Mouse (Mus musculus): ENCODE measurements around the gene Akap5. TPM values are rescaled to one million over a fixed set of nuclear protein-coding genes. Genes with fewer than 3 reads are reported as not detected.

Gene Akap5
- polyA plus RNA-seq, 1 experiment from 2014 or later: 2.5 TPM

DNA sequence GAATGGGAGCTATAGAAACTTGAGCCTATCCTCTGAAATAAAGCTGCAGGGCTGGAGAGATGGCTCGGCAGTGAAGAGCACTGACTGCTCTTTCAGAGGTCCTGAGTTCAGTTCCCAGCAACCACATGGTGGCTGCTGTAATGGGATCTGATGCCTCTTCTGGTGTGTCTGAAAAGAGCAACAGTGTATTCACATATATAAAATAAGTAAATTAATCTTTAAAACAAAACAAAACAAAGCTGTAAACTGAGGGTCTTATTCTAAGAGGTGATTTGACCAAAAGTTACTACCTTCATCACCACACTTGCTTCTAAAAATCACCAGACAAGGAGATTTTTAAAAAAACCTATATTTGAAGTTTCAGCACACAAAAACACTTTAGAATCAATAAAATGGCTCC is 36.2 kb downstream of the Akap5 start:
- Histone ChIP-seq H3K4me2 (ENCODE audit: low read depth, low read length) (no peak overlapping the region), H3K9ac (ENCODE audit: low read length) (no peak overlapping the region), H3K27ac (ENCODE audit: low read length) (no peak overlapping the region), H3K9me3 (replicated peaks; ENCODE audit: control insufficient read depth, low read length) (no peaks in the 10 kb centered on the region), H3K27me3 (ENCODE audit: control insufficient read depth, insufficient read depth, low read length) (no peaks in the 10 kb centered on the region), H3K36me3 (ENCODE audit: control insufficient read depth, insufficient read depth) (peaks cover 4% of the 10 kb centered on the region; the same call in 1 of the 2 replicates), H3K4me3 (ENCODE audit: low read length) (no peak overlapping the region), H3K4me1 (ENCODE audit: control insufficient read depth, insufficient read depth, low read length) (peaks cover 6% of the 10 kb centered on the region; the same call in 1 of the 2 replicates)
- 90% methylated on average over 1 of the region's 1 CpGs for WGBS
- ATAC-seq (replicated peaks; ENCODE audit: extremely low read depth, insufficient read depth, low FRiP score): no peak

DNA sequence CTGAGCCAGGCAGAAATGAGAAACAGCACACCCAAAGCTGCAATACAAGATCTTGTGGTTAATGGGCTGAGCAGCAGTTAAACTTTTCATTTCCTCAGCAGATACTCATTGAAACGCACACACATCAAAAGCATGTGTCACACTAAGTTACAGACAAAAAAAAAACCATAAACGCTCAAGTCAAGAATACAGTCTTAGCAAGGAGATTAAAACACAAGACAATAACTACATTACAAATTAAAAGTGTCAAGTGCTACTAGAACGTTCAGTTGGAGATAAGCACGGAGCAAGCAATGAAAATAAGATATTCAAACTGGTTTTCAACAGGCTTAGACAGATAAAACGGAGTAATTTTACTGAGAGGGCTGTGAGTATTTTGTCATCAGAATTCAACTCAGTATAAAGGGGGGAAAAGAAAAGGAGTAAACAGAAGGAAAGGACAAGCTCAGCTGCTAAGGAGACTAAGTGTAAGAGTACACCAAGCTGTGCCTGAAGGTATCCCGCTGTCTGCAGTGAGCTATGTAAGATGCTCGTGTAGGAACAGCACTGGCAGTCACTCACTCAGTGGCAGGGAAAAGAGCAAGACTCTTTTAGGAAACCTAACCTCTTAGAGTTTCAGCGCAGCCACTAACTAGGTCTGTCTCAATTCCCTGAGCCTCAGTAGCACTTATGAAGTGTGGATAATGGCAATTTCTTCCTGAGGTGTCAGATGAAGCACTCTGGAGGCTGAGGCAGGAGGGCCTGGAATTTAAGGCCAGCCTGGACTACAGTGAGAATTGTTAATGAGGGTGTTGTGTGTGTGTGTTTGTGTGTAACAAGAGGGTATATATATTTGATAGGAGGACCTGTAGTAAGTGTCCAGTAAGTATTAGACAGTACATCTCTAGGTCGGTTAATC is 37.0 kb downstream of the Akap5 start:
- H3K4me3 ChIP-seq (ENCODE audit: low read length): no peak overlapping the region
- H3K36me3 ChIP-seq (ENCODE audit: control insufficient read depth, insufficient read depth): peaks cover 4% of the 10 kb centered on the region; the same call in 1 of the 2 replicates
- H3K4me1 ChIP-seq (ENCODE audit: control insufficient read depth, insufficient read depth, low read length): peaks cover 12% of the 10 kb centered on the region
- H3K9ac ChIP-seq (ENCODE audit: low read length): no peak overlapping the region
- no peak for ATAC-seq (replicated peaks; ENCODE audit: extremely low read depth, insufficient read depth, low FRiP score)
- no peak overlapping the region for H3K4me2 ChIP-seq (ENCODE audit: low read depth, low read length)
- WGBS: 46% methylated on average over 9 of the region's 9 CpGs
- H3K9me3 ChIP-seq (replicated peaks; ENCODE audit: control insufficient read depth, low read length): no peaks in the 10 kb centered on the region
- peak overlapping the region; percentile 15 for H3K27ac ChIP-seq (ENCODE audit: low read length)
- no peaks in the 10 kb centered on the region for H3K27me3 ChIP-seq (ENCODE audit: control insufficient read depth, insufficient read depth, low read length)

DNA sequence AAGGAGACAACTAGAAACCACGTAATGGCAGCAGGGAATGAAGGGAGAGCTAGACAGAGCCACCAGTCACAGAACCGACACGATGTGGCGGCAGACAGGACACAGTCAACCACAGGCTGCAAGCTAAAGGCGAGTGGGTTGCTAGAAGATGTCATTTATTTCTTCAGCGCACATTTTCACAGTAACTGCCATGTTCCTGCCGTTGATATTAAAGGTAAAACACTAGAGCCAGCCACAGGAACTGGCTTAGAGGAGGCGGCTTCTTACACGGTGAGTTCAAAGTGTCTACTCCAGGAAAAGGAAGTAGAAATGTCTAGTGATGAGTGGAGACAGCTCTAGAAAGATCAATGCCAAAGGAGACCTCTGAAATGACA is 37.6 kb downstream of the Akap5 start:
- peak overlapping the region; percentile 15; the same call in 1 of the 2 replicates for H3K27ac ChIP-seq (ENCODE audit: low read length)
- no peak for ATAC-seq (replicated peaks; ENCODE audit: extremely low read depth, insufficient read depth, low FRiP score)

DNA sequence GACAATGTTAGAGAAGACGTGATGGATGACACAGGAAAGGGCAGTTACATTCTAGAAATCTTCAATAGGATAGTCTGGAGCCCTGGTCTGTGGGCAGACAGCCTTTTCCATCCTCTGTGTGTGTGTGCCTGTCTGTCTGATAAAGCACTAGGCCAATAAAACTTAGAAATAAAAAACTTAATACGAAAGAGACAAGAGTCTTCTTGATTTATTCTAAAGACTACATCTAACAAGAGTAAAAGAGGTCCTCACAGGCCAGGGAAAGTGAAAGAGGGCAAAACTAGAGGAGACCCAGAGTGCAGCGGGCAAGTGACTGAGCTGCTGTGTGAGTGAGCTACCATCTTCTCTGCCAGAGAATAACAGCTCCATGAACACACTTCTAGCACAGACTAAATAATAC is 41.6 kb downstream of the Akap5 start:
- no peak overlapping the region for H3K4me3 ChIP-seq (ENCODE audit: low read length)
- H3K27me3 ChIP-seq (ENCODE audit: control insufficient read depth, insufficient read depth, low read length): no peaks in the 10 kb centered on the region
- H3K36me3 ChIP-seq (ENCODE audit: control insufficient read depth, insufficient read depth): no peaks in the 10 kb centered on the region
- ATAC-seq (replicated peaks; ENCODE audit: extremely low read depth, insufficient read depth, low FRiP score): no peak
- H3K4me1 ChIP-seq (ENCODE audit: control insufficient read depth, insufficient read depth, low read length): peaks cover 33% of the 10 kb centered on the region
- H3K27ac ChIP-seq (ENCODE audit: low read length): no peak overlapping the region; the same call in 1 of the 2 replicates
- WGBS: 84% methylated on average over 3 of the region's 3 CpGs
- H3K9me3 ChIP-seq (replicated peaks; ENCODE audit: control insufficient read depth, low read length): no peaks in the 10 kb centered on the region
- no peak overlapping the region for H3K4me2 ChIP-seq (ENCODE audit: low read depth, low read length)
- H3K9ac ChIP-seq (ENCODE audit: low read length): no peak overlapping the region

More for the DNA sequence above, 37.6 kb downstream of the Akap5 start:
- peaks cover 18% of the 10 kb centered on the region for H3K4me1 ChIP-seq (ENCODE audit: control insufficient read depth, insufficient read depth, low read length)
- H3K9ac ChIP-seq (ENCODE audit: low read length): no peak overlapping the region
- no peaks in the 10 kb centered on the region for H3K9me3 ChIP-seq (replicated peaks; ENCODE audit: control insufficient read depth, low read length)
- no peaks in the 10 kb centered on the region for H3K27me3 ChIP-seq (ENCODE audit: control insufficient read depth, insufficient read depth, low read length)
- WGBS: 73% methylated on average over 9 of the region's 9 CpGs
- H3K4me2 ChIP-seq (ENCODE audit: low read depth, low read length): no peak overlapping the region
- peaks cover 4% of the 10 kb centered on the region; the same call in 1 of the 2 replicates for H3K36me3 ChIP-seq (ENCODE audit: control insufficient read depth, insufficient read depth)
- no peak overlapping the region for H3K4me3 ChIP-seq (ENCODE audit: low read length)

DNA sequence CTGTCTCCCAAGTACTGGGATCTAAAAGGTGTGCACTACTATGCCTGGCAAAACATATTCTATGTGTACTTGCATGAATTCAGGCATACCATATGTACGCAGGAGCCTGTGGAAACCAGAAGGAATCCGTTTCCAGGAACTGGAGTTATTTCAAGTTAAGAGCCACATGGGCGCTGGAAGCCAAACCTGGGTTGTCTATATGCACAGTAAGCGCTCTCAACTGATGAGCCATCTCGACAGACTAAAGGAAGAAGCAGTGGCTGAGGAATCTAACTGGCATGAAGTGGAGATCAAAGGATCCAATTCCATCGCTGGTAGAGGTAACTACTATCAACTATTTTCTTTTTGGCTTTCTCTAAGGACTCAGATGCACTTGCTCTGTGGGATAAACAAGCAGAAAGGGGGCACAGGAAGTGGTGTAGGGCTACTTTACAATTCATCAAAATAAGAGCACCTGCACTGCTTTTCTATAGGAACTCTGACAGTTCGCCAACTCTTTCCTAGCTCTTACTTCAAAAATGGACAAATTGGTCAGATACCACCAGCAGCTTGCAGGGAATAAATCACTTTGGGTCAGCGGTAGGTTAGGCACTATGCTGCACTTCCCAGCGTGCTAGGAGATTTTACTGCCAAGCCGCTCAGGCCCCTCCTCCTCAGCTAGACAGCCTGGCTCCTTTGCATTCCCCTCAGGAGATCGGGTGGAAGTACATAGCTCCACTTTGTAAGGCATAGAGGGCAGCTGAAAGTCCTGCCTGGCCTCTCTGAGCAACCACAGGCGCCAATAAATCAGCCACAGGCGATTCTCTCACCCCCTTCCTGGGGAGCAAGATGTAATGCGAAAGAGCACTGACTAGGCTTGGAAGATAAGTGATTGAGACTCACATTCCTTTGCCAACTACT is 42.7 kb downstream of the Akap5 start:
- no peak for ATAC-seq (replicated peaks; ENCODE audit: extremely low read depth, insufficient read depth, low FRiP score)
- peak overlapping the region; percentile 83 for H3K4me2 ChIP-seq (ENCODE audit: low read depth, low read length)
- no peaks in the 10 kb centered on the region for H3K36me3 ChIP-seq (ENCODE audit: control insufficient read depth, insufficient read depth)
- H3K9ac ChIP-seq (ENCODE audit: low read length): peak overlapping the region; percentile 64
- H3K9me3 ChIP-seq (replicated peaks; ENCODE audit: control insufficient read depth, low read length): no peaks in the 10 kb centered on the region
- H3K4me3 ChIP-seq (ENCODE audit: low read length): peak overlapping the region; percentile 91
- 19% methylated on average over 14 of the region's 14 CpGs for WGBS
- H3K4me1 ChIP-seq (ENCODE audit: control insufficient read depth, insufficient read depth, low read length): peaks cover 40% of the 10 kb centered on the region
- no peaks in the 10 kb centered on the region for H3K27me3 ChIP-seq (ENCODE audit: control insufficient read depth, insufficient read depth, low read length)
- peak overlapping the region; percentile 99 for H3K27ac ChIP-seq (ENCODE audit: low read length)

GRCm38 (mm10) chr12:76368201-76368789 is 43.6 kb downstream of the Akap5 start:
- 14% methylated on average over 9 of the region's 9 CpGs for WGBS
- Histone ChIP-seq H3K36me3 (ENCODE audit: control insufficient read depth, insufficient read depth) (no peaks in the 10 kb centered on the region), H3K9ac (ENCODE audit: low read length) (peak overlapping the region; percentile 98), H3K4me1 (ENCODE audit: control insufficient read depth, insufficient read depth, low read length) (peaks cover 49% of the 10 kb centered on the region), H3K4me3 (ENCODE audit: low read length) (peak overlapping the region; percentile 91), H3K9me3 (replicated peaks; ENCODE audit: control insufficient read depth, low read length) (no peaks in the 10 kb centered on the region), H3K4me2 (ENCODE audit: low read depth, low read length) (peak overlapping the region; percentile 83), H3K27me3 (ENCODE audit: control insufficient read depth, insufficient read depth, low read length) (no peaks in the 10 kb centered on the region), H3K27ac (ENCODE audit: low read length) (peak overlapping the region; percentile 99)
- ATAC-seq (replicated peaks; ENCODE audit: extremely low read depth, insufficient read depth, low FRiP score): no peak

GRCm38 (mm10) chr12:76368790-76369205 is 44.1 kb downstream of the Akap5 start:
- Histone ChIP-seq H3K4me3 (ENCODE audit: low read length) (peak overlapping the region; percentile 91), H3K36me3 (ENCODE audit: control insufficient read depth, insufficient read depth) (no peaks in the 10 kb centered on the region), H3K27me3 (ENCODE audit: control insufficient read depth, insufficient read depth, low read length) (no peaks in the 10 kb centered on the region), H3K9me3 (replicated peaks; ENCODE audit: control insufficient read depth, low read length) (no peaks in the 10 kb centered on the region), H3K9ac (ENCODE audit: low read length) (peak overlapping the region; percentile 98), H3K4me1 (ENCODE audit: control insufficient read depth, insufficient read depth, low read length) (peaks cover 49% of the 10 kb centered on the region), H3K4me2 (ENCODE audit: low read depth, low read length) (peak overlapping the region; percentile 83), H3K27ac (ENCODE audit: low read length) (peak overlapping the region; percentile 99)
- peak; percentile 7 for ATAC-seq (replicated peaks; ENCODE audit: extremely low read depth, insufficient read depth, low FRiP score)
- under 1% methylated on average over 26 of the region's 26 CpGs for WGBS

DNA sequence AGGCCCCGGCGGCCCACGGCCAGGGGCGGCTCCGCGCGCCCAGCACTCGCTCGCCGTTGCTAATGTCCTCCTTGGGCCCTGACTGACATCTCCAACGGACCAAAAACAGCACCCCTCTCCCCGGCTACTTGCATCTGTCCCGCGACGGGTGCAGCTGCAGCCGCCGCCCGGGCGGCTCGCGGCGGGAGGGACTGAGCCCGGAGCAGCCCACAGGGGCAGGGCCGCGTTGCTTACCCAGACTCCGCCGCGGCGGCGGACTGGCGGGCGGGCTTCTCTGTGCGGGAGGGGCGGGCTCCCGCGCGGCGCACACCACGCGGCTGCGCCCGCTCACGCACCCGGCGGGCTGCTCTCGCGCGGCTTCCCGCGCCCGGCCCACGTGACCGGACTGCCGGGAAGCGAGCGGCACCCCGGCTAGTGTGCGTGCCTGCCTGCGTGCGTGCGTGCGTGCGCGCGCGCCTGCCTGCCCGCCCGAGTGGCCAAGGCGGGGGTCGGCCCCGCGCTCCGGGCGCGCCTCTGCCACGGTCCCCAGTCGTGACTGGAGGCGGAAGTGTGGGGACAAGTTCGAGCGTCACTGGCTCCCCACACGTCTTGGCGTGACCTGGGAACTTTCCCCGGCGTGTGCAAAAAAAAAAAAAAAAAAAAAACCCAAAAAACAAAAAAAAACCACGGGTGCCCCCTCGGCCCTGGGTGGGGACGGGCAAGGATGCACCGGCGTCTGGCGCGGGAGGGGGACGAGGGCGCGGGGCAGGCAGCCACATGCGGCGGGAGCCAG is 44.7 kb downstream of the Akap5 start, which contains the start of gene Zbtb25:
TSS of gene Zbtb25 (minus strand) at position 397 of the 772 bp plus-strand sequence.
- peak; percentile 64 for ATAC-seq (replicated peaks; ENCODE audit: extremely low read depth, insufficient read depth, low FRiP score)
- Histone ChIP-seq H3K36me3 (ENCODE audit: control insufficient read depth, insufficient read depth) (no peaks in the 10 kb centered on the region), H3K4me1 (ENCODE audit: control insufficient read depth, insufficient read depth, low read length) (peaks cover 53% of the 10 kb centered on the region)

More for the DNA sequence above, 44.7 kb downstream of the Akap5 start, which contains the start of gene Zbtb25:
- Histone ChIP-seq H3K4me2 (ENCODE audit: low read depth, low read length) (peak within 1 kb of the TSS; percentile 83), H3K4me3 (ENCODE audit: low read length) (peak within 1 kb of the TSS; percentile 91), H3K27ac (ENCODE audit: low read length) (peak within 1 kb of the TSS; percentile 99), H3K9me3 (replicated peaks; ENCODE audit: control insufficient read depth, low read length) (no peaks in the 10 kb centered on the region), H3K27me3 (ENCODE audit: control insufficient read depth, insufficient read depth, low read length) (no peaks in the 10 kb centered on the region), H3K9ac (ENCODE audit: low read length) (peak within 1 kb of the TSS; percentile 98)
- WGBS: under 1% methylated on average over 61 of the region's 96 CpGs

Measured in heart, embryonic 16.5 days (tissue).